Mouse (Mus musculus) bone marrow, adult 2 months (tissue): Measurements from ENCODE around the gene Hnrnpa1.

Source experiments
- CTCF ChIP-seq: fragments of 200-500 bp; IDR thresholded peaks from 2 replicates; pipeline ENCODE4 v1.5.1; 2011; ENCODE audit warnings: low read length, control low read depth; ENCODE audit not compliant: control insufficient read depth, insufficient read depth
- POLR2A ChIP-seq: fragments of 200-500 bp; IDR thresholded peaks from 2 replicates; pipeline ENCODE4 v1.6.1; 2011; ENCODE audit warnings: low read depth, mild to moderate bottlenecking, control low read depth, low read length, borderline replicate concordance; ENCODE audit not compliant: control insufficient read depth

DNA sequence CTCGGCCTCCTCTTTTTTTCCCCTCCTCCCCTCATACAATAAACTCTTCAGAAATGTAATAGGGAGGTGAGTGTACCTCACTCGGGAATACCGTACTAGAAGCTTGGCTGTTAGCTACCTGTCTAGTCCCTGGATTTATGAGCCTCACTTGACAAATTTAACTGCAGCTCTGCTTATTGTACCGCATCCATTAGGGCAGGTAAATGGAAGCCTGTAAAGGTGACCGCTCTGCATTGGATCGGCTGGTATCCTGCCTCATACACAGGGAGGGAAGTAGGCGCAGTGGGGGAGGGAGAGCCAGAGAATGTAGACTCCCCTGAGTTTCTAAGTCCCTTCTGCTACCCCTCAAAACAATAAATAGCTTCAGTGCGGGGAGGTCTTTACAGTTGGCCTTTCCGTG is 50.6 kb downstream of the Hnrnpa1 start:
- TF ChIP-seq CTCF (no peak), POLR2A (no peak)
